Mouse (Mus musculus) heart, embryonic 14.5 days (tissue): Measurements from ENCODE around the gene Mad2l1. TPM values are rescaled to one million over a fixed set of nuclear protein-coding genes. Genes with fewer than 3 reads are reported as not detected.
A peak's percentile ranks its signal among the peaks of the same experiment; 100 is the strongest.

Source experiments
- ATAC-seq: fragments of 200-750 bp; cut with Nextera tagmentation; 2 replicates; pipeline ENCODE4 v1.8.0; 2017; ENCODE audit warnings: low read depth, moderate TSS enrichment; ENCODE audit not compliant: insufficient number of reproducible peaks, insufficient read depth, low FRiP score
- H3K27ac ChIP-seq, 2 experiments: fragments of 200-500 bp in 1 of 2; fragments of 300-500 bp in 1 of 2; sonication (generic) in 1 of 2; replicated peaks in 1 of 2; 2 replicates each; pipeline ENCODE4 v1.5.1; 2012 to 2014; ENCODE audit warnings: low read depth in 2 of 2, low read length in 2 of 2, control low read depth in 1 of 2, mild to moderate bottlenecking in 1 of 2, mixed read lengths in 1 of 2; ENCODE audit not compliant: control insufficient read depth in 1 of 2, insufficient read depth in 1 of 2
- H3K27me3 ChIP-seq: fragments of 300-500 bp; sonication (generic); 2 replicates; pipeline ENCODE4 v1.6.1; 2014; ENCODE audit warnings: mild to moderate bottlenecking, low read length, control low read depth; ENCODE audit not compliant: control insufficient read depth, insufficient read depth
- H3K36me3 ChIP-seq: fragments of 300-500 bp; sonication (generic); 2 replicates; pipeline ENCODE4 v1.6.1; 2014; ENCODE audit warnings: mild to moderate bottlenecking, control low read depth, low read length, mixed read lengths; ENCODE audit not compliant: control insufficient read depth, insufficient read depth
- H3K4me1 ChIP-seq, 2 experiments: fragments of 200-500 bp in 1 of 2; fragments of 300-500 bp in 1 of 2; sonication (generic) in 1 of 2; 2 replicates each; pipeline ENCODE4 v1.6.1; 2012 to 2014; ENCODE audit warnings: low read length in 2 of 2, control low read depth in 1 of 2, mixed read lengths in 1 of 2; ENCODE audit not compliant: control insufficient read depth in 2 of 2, insufficient read depth in 2 of 2
- H3K4me2 ChIP-seq: fragments of 300-500 bp; sonication (generic); 2 replicates; pipeline ENCODE4 v1.6.1; 2014; ENCODE audit warnings: mild to moderate bottlenecking, low read length
- H3K4me3 ChIP-seq, 2 experiments: fragments of 200-500 bp in 1 of 2; fragments of 300-500 bp in 1 of 2; sonication (generic) in 1 of 2; 2 replicates each; pipeline ENCODE4 v1.5.1; 2012 to 2014; ENCODE audit warnings: low read length in 2 of 2, mild to moderate bottlenecking in 2 of 2, control low read depth in 1 of 2, low read depth in 1 of 2, moderate library complexity in 1 of 2; ENCODE audit not compliant: control insufficient read depth in 1 of 2, insufficient read depth in 1 of 2
- H3K9ac ChIP-seq: fragments of 300-500 bp; sonication (generic); 2 replicates; pipeline ENCODE4 v1.6.1; 2014; ENCODE audit warnings: mild to moderate bottlenecking, low read length
- H3K9me3 ChIP-seq: fragments of 300-500 bp; sonication (generic); 2 replicates; pipeline ENCODE4 v1.6.1; 2016; ENCODE audit warnings: low read length, control low read depth; ENCODE audit not compliant: control insufficient read depth
- WGBS: fragments of 180-500 bp; shearing (Covaris S2); extraction: QIAGEN DNeasy Blood & Tissue Kit; methylation state at CpG from one replicate; pipeline ENCODE4 v1.1.7; 2014; 5-methylcytosine and 5-hydroxymethylcytosine counted together
- polyA plus RNA-seq: library from polyadenylated mRNA; unstranded; fragments of >200 nt; fragmentation: Nextera tagmentation; extraction: Ambion mirVana; gene quantifications from 2 replicates; pipeline ENCODE4 v1.2.1, GENCODE M21; 2014

Mad2l1 gene
- polyA plus RNA-seq = 67.0 and 70.3 TPM in 2 replicates

GRCm38 (mm10) chr6:66535028-66535862 is at the start of gene Mad2l1:
Gene Mad2l1, plus strand, starts transcription at chr6:66535390.
- peak within 1 kb of the TSS; percentile 83 for H3K9ac ChIP-seq
- H3K9me3 ChIP-seq = no peaks in the 10 kb centered on the region
- H3K36me3 ChIP-seq = peaks cover 22% of the 10 kb centered on the region
- under 1% methylated on average over 57 of the region's 57 CpGs for WGBS
- peak; percentile 100 for ATAC-seq
- H3K4me1 ChIP-seq = peaks cover 0 to 13% of the 10 kb centered on the region in 2 experiments; a peak in 3 of 4 replicates
- H3K27me3 ChIP-seq = no peaks in the 10 kb centered on the region
- H3K4me3 ChIP-seq = peak within 1 kb of the TSS; percentile 63 to 96
- peak within 1 kb of the TSS; percentile 73 for H3K4me2 ChIP-seq
- peak within 1 kb of the TSS; percentile 77 to 92 for H3K27ac ChIP-seq

- no peaks in the 10 kb centered on the region for H3K27me3 ChIP-seq
- no peaks in the 10 kb centered on the region for H3K9me3 ChIP-seq
- WGBS = 81% methylated on average over 3 of the region's 3 CpGs
- no peak overlapping the region for H3K4me3 ChIP-seq
- H3K27ac ChIP-seq = no peak overlapping the region
- no peaks in the 10 kb centered on the region for H3K4me1 ChIP-seq
- no peak overlapping the region for H3K4me2 ChIP-seq
- no peaks in the 10 kb centered on the region for H3K36me3 ChIP-seq
- no peak for ATAC-seq
- H3K9ac ChIP-seq = no peak overlapping the region
Measured at GRCm38 (mm10) chr6:66493685-66494084, 41.5 kb upstream of the Mad2l1 start.

GRCm38 (mm10) chr6:66516368-66516767 is 18.8 kb upstream of the Mad2l1 start:
- ATAC-seq = no peak
- no peaks in the 10 kb centered on the region for H3K36me3 ChIP-seq
- H3K9me3 ChIP-seq = no peaks in the 10 kb centered on the region
- no peak overlapping the region for H3K4me3 ChIP-seq
- WGBS = 95% methylated on average over 5 of the region's 5 CpGs
- no peak overlapping the region for H3K4me2 ChIP-seq
- H3K9ac ChIP-seq = no peak overlapping the region
- H3K27ac ChIP-seq = no peak overlapping the region
- H3K27me3 ChIP-seq = no peaks in the 10 kb centered on the region
- no peaks in the 10 kb centered on the region for H3K4me1 ChIP-seq

GRCm38 (mm10) chr6:66528386-66528785 is 6.8 kb upstream of the Mad2l1 start:
- Histone ChIP-seq H3K4me2 (no peak overlapping the region), H3K4me1 (no peaks in the 10 kb centered on the region), H3K27ac (no peak overlapping the region), H3K9ac (no peak overlapping the region), H3K4me3 (no peak overlapping the region), H3K27me3 (no peaks in the 10 kb centered on the region), H3K36me3 (no peaks in the 10 kb centered on the region), H3K9me3 (no peaks in the 10 kb centered on the region)
- 89% methylated on average over 10 of the region's 10 CpGs for WGBS
- ATAC-seq = no peak

- 39% methylated on average over 3 of the region's 3 CpGs for WGBS
- Histone ChIP-seq H3K27ac (no peak overlapping the region), H3K4me1 (peaks cover 0 to 13% of the 10 kb centered on the region in 2 experiments; a peak in 3 of 4 replicates), H3K4me2 (no peak overlapping the region), H3K9ac (no peak overlapping the region), H3K4me3 (no peak overlapping the region), H3K27me3 (no peaks in the 10 kb centered on the region), H3K36me3 (peaks cover 6% of the 10 kb centered on the region; the same call in 1 of the 2 replicates), H3K9me3 (no peaks in the 10 kb centered on the region)
- no peak for ATAC-seq
Measured at GRCm38 (mm10) chr6:66533241-66533640, 1.9 kb upstream of the Mad2l1 start.

GRCm38 (mm10) chr6:66534366-66534941 is 736 bp upstream of the Mad2l1 start:
- WGBS = 73% methylated on average over 5 of the region's 5 CpGs
- Histone ChIP-seq H3K27me3 (no peaks in the 10 kb centered on the region), H3K27ac (peak overlapping the region; percentile 77 to 92), H3K4me3 (peak overlapping the region; percentile 63 to 96), H3K4me2 (peak overlapping the region; percentile 66), H3K9me3 (no peaks in the 10 kb centered on the region), H3K36me3 (peaks cover 14% of the 10 kb centered on the region), H3K9ac (peak overlapping the region; percentile 60), H3K4me1 (peaks cover 0 to 13% of the 10 kb centered on the region in 2 experiments; a peak in 3 of 4 replicates)
- no peak for ATAC-seq

GRCm38 (mm10) chr6:66535966-66536365 is 776 bp downstream of the Mad2l1 start:
- Histone ChIP-seq H3K4me2 (peak overlapping the region; percentile 73), H3K36me3 (peaks cover 28% of the 10 kb centered on the region), H3K4me1 (peaks cover 0 to 13% of the 10 kb centered on the region in 2 experiments; a peak in 3 of 4 replicates), H3K27me3 (no peaks in the 10 kb centered on the region), H3K4me3 (peak overlapping the region; percentile 63 to 96; a peak in 3 of 4 replicates), H3K9ac (peak overlapping the region; percentile 83), H3K27ac (peak overlapping the region in 1 of 2 experiments; percentile 77; a peak in 2 of 4 replicates), H3K9me3 (no peaks in the 10 kb centered on the region)
- 13% methylated on average over 7 of the region's 7 CpGs for WGBS
- no peak for ATAC-seq
